Mouse (Mus musculus) intestine, embryonic 16.5 days (tissue): ENCODE measurements at regions not wholly inside any gene's neighbourhood (a gene's known extent, or its start where the extent isn't known, plus 50 kb on each side); places are given as distances from the start of the nearest gene placed in this dataset.

Experiments used
- ATAC-seq: fragments of 200-750 bp; cut with Nextera tagmentation; 2 replicates; pipeline ENCODE4 v1.8.0; 2017; ENCODE audit warnings: moderate TSS enrichment, moderate library complexity
- H3K27ac ChIP-seq: fragments of 300-500 bp; sonication (generic); 2 replicates; pipeline ENCODE4 v1.5.1; 2014; ENCODE audit warnings: mild to moderate bottlenecking, low read length
- H3K27me3 ChIP-seq: fragments of 300-500 bp; sonication (generic); replicated peaks from 2 replicates; pipeline ENCODE4 v1.6.1; 2014; ENCODE audit warnings: low read length, control low read depth, mixed read lengths; ENCODE audit not compliant: control insufficient read depth, insufficient read depth
- H3K36me3 ChIP-seq: fragments of 300-500 bp; sonication (generic); 2 replicates; pipeline ENCODE4 v1.6.1; 2014; ENCODE audit warnings: low read length, control low read depth; ENCODE audit not compliant: control insufficient read depth, insufficient read depth
- H3K4me1 ChIP-seq: fragments of 300-500 bp; sonication (generic); 2 replicates; pipeline ENCODE4 v1.6.1; 2014; ENCODE audit warnings: low read length, control low read depth, mixed read lengths; ENCODE audit not compliant: control insufficient read depth, insufficient read depth
- H3K4me2 ChIP-seq: fragments of 300-500 bp; sonication (generic); 2 replicates; pipeline ENCODE4 v1.6.1; 2014; ENCODE audit warnings: low read depth, low read length, control low read depth
- H3K4me3 ChIP-seq: fragments of 300-500 bp; sonication (generic); 2 replicates; pipeline ENCODE4 v1.5.1; 2014; ENCODE audit warnings: mild to moderate bottlenecking, low read length
- H3K9ac ChIP-seq: fragments of 300-500 bp; sonication (generic); 2 replicates; pipeline ENCODE4 v1.6.1; 2014; ENCODE audit warnings: low read depth, low read length
- H3K9me3 ChIP-seq: fragments of 300-500 bp; sonication (generic); 2 replicates; pipeline ENCODE4 v1.6.1; 2016; ENCODE audit warnings: low read length, control low read depth; ENCODE audit not compliant: control insufficient read depth
- WGBS: fragments of 180-500 bp; shearing (Covaris S2); extraction: QIAGEN DNeasy Blood & Tissue Kit; methylation state at CpG from one replicate; pipeline ENCODE4 v1.1.7; 2014; 5-methylcytosine and 5-hydroxymethylcytosine counted together

GRCm38 (mm10) chr12:54354187-54354586, 150.5 kb upstream of the Egln3 start:
- H3K27ac ChIP-seq, result peak overlapping the region; percentile 79
- H3K4me2 ChIP-seq, result no peak overlapping the region
- H3K4me1 ChIP-seq, result 0 out of 2 replicates have a peak, but pooled peaks cover 13% of the 10 kb centered on the region
- H3K27me3 ChIP-seq, result no peaks in the 10 kb centered on the region
- H3K4me3 ChIP-seq, result no peak overlapping the region
- 37% methylated on average over 6 of the region's 6 CpGs for WGBS
- H3K9me3 ChIP-seq, result no peaks in the 10 kb centered on the region
- peak; percentile 83 for ATAC-seq
- 0 out of 2 replicates have a peak overlapping the region, but pooled peaks have one; percentile 20 for H3K9ac ChIP-seq
- H3K36me3 ChIP-seq, result no peaks in the 10 kb centered on the region

- H3K9me3 ChIP-seq, result no peaks in the 10 kb centered on the region
- H3K4me1 ChIP-seq, result 0 out of 2 replicates have a peak, but pooled peaks cover 15% of the 10 kb centered on the region
- H3K36me3 ChIP-seq, result no peaks in the 10 kb centered on the region
- no peak overlapping the region for H3K4me2 ChIP-seq
- no peak; the same call in 1 of the 2 replicates for ATAC-seq
- 0 out of 2 replicates have a peak overlapping the region, but pooled peaks have one; percentile 20 for H3K9ac ChIP-seq
- H3K27ac ChIP-seq, result peak overlapping the region; percentile 79
- no peak overlapping the region for H3K4me3 ChIP-seq
- WGBS, result 57% methylated on average over 7 of the region's 7 CpGs
- H3K27me3 ChIP-seq, result no peaks in the 10 kb centered on the region
Observed at GRCm38 (mm10) chr12:54353694-54354093, 150.0 kb upstream of the Egln3 start.

- Histone ChIP-seq H3K9me3 (no peaks in the 10 kb centered on the region), H3K4me1 (0 out of 2 replicates have a peak, but pooled peaks cover 15% of the 10 kb centered on the region), H3K36me3 (no peaks in the 10 kb centered on the region), H3K9ac (no peak overlapping the region), H3K4me3 (no peak overlapping the region), H3K4me2 (no peak overlapping the region), H3K27ac (no peak overlapping the region), H3K27me3 (no peaks in the 10 kb centered on the region)
- no peak for ATAC-seq
- WGBS, result 62% methylated on average over 10 of the region's 10 CpGs
Observed at GRCm38 (mm10) chr12:54352963-54353606, 149.4 kb upstream of the Egln3 start.

- no peaks in the 10 kb centered on the region for H3K27me3 ChIP-seq
- ATAC-seq, result no peak
- no peak overlapping the region for H3K9ac ChIP-seq
- 26% methylated on average over 1 of the region's 1 CpGs for WGBS
- no peaks in the 10 kb centered on the region for H3K36me3 ChIP-seq
- no peak overlapping the region for H3K27ac ChIP-seq
- H3K9me3 ChIP-seq, result no peaks in the 10 kb centered on the region
- 0 out of 2 replicates have a peak, but pooled peaks cover 15% of the 10 kb centered on the region for H3K4me1 ChIP-seq
- H3K4me2 ChIP-seq, result no peak overlapping the region
- H3K4me3 ChIP-seq, result no peak overlapping the region
Observed at GRCm38 (mm10) chr12:54350293-54350692, 146.6 kb upstream of the Egln3 start.

- Histone ChIP-seq H3K27me3 (no peaks in the 10 kb centered on the region), H3K4me3 (no peak overlapping the region), H3K4me1 (0 out of 2 replicates have a peak, but pooled peaks cover 12% of the 10 kb centered on the region), H3K4me2 (no peak overlapping the region), H3K9ac (no peak overlapping the region), H3K27ac (0 out of 2 replicates have a peak overlapping the region, but pooled peaks have one; percentile 18), H3K9me3 (no peaks in the 10 kb centered on the region), H3K36me3 (no peaks in the 10 kb centered on the region)
- WGBS, result 64% methylated on average over 2 of the region's 2 CpGs
- ATAC-seq, result no peak
Observed at GRCm38 (mm10) chr12:54349403-54349802, 145.7 kb upstream of the Egln3 start.

GRCm38 (mm10) chr12:54343493-54343892, 139.8 kb upstream of the Egln3 start:
- ATAC-seq, result no peak
- no peaks in the 10 kb centered on the region for H3K4me1 ChIP-seq
- no peak overlapping the region for H3K9ac ChIP-seq
- H3K27ac ChIP-seq, result no peak overlapping the region
- H3K9me3 ChIP-seq, result no peaks in the 10 kb centered on the region
- H3K4me2 ChIP-seq, result no peak overlapping the region
- H3K36me3 ChIP-seq, result no peaks in the 10 kb centered on the region
- H3K27me3 ChIP-seq, result no peaks in the 10 kb centered on the region
- 86% methylated on average over 5 of the region's 5 CpGs for WGBS
- no peak overlapping the region for H3K4me3 ChIP-seq

- Histone ChIP-seq H3K4me3 (no peak overlapping the region), H3K36me3 (no peaks in the 10 kb centered on the region), H3K9ac (no peak overlapping the region), H3K27ac (no peak overlapping the region), H3K9me3 (no peaks in the 10 kb centered on the region), H3K4me2 (no peak overlapping the region), H3K4me1 (no peaks in the 10 kb centered on the region; the same call in 1 of the 2 replicates), H3K27me3 (no peaks in the 10 kb centered on the region)
- ATAC-seq, result no peak
- WGBS, result 53% methylated on average over 2 of the region's 2 CpGs
Observed at GRCm38 (mm10) chr12:54335509-54335908, 131.8 kb upstream of the Egln3 start.

- H3K36me3 ChIP-seq, result no peaks in the 10 kb centered on the region
- H3K4me3 ChIP-seq, result no peak overlapping the region
- no peaks in the 10 kb centered on the region for H3K27me3 ChIP-seq
- no peaks in the 10 kb centered on the region; the same call in 1 of the 2 replicates for H3K4me1 ChIP-seq
- H3K9me3 ChIP-seq, result no peaks in the 10 kb centered on the region
- H3K27ac ChIP-seq, result no peak overlapping the region
- ATAC-seq, result peak; percentile 40
- H3K9ac ChIP-seq, result no peak overlapping the region
- H3K4me2 ChIP-seq, result no peak overlapping the region
- 51% methylated on average over 9 of the region's 9 CpGs for WGBS
Observed at GRCm38 (mm10) chr12:54334491-54335132, 131.0 kb upstream of the Egln3 start.

- WGBS, result 89% methylated on average over 14 of the region's 14 CpGs
- Histone ChIP-seq H3K4me1 (no peaks in the 10 kb centered on the region; the same call in 1 of the 2 replicates), H3K9me3 (no peaks in the 10 kb centered on the region), H3K9ac (no peak overlapping the region), H3K36me3 (no peaks in the 10 kb centered on the region), H3K4me2 (no peak overlapping the region), H3K27ac (no peak overlapping the region), H3K27me3 (no peaks in the 10 kb centered on the region), H3K4me3 (no peak overlapping the region)
- ATAC-seq, result no peak
Observed at GRCm38 (mm10) chr12:54333632-54334321, 130.1 kb upstream of the Egln3 start.
